19 mouse cellular contexts compared by ENCODE assay signal in the genomic region with DNA sequence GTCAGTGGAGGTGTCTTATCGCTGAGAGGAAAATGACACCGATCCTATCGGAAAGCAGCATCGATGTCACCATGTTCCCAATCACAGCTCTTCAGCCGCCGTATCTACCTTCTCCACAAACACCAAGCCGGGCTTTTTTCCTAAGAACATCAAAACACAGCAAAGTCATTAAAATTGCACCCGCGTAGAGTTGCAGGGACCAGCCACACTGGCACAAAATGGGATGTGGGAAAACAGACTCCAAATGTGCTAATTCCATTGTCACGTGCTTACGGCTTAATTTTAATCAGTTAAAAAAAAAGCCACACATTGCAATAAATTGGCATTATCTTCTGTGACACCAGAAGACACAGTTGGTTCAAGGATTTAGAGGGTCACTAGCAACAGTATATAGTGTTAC.
DNase-seq lines count a peak whose midpoint lies in the region; ATAC-seq and TF ChIP-seq lines count a peak whose summit lies in the region.
"Had no signal": no experiment of that assay in that cellular context is flagged by ENCODE, and none has a peak within 500 bp of the region (broad histone marks: within the 10 kb centered on the region; RNA-seq: fewer than 3 reads in every experiment).

No protein-coding gene starts in this region.

- no peaks in the 10 kb centered on the region for H3K4me1 ChIP-seq in hindbrain, postnatal 0 days (ENCODE audit: insufficient read depth, low read length)
- H3K4me1 ChIP-seq in hindbrain, embryonic 12.5 days = no peaks in the 10 kb centered on the region; the same call in 1 of the 2 replicates
- peaks cover 59% of the 10 kb centered on the region for H3K4me1 ChIP-seq in midbrain, embryonic 10.5 days
- peaks cover 23% of the 10 kb centered on the region for H3K4me1 ChIP-seq in midbrain, embryonic 12.5 days
- peaks cover 7% of the 10 kb centered on the region; the same call in 1 of the 2 replicates for H3K4me1 ChIP-seq in midbrain, embryonic 16.5 days (ENCODE audit: control insufficient read depth, insufficient read depth, low read length)
- no peaks in the 10 kb centered on the region for H3K4me1 ChIP-seq in intestine, embryonic 15.5 days (replicated peaks)
- H3K4me1 ChIP-seq: heart, embryonic 13.5 days had no signal

- no peaks in the 10 kb centered on the region for H3K9me3 ChIP-seq in hindbrain, postnatal 0 days (ENCODE audit: low read length)
- no peaks in the 10 kb centered on the region for H3K9me3 ChIP-seq in hindbrain, embryonic 12.5 days (replicated peaks)
- no peaks in the 10 kb centered on the region for H3K9me3 ChIP-seq in midbrain, embryonic 10.5 days (replicated peaks)
- no peaks in the 10 kb centered on the region for H3K9me3 ChIP-seq in midbrain, embryonic 12.5 days
- H3K9me3 ChIP-seq in midbrain, embryonic 16.5 days (replicated peaks; ENCODE audit: control insufficient read depth, low read length, poor library complexity, severe bottlenecking) = no peaks in the 10 kb centered on the region
- H3K9me3 ChIP-seq in intestine, embryonic 15.5 days = no peaks in the 10 kb centered on the region
- H3K9me3 ChIP-seq: embryonic facial prominence, embryonic 13.5 days; heart, embryonic 13.5 days had no signal

- H3K4me3 ChIP-seq in hindbrain, postnatal 0 days (ENCODE audit: low read length) = no peak overlapping the region
- no peak overlapping the region for H3K4me3 ChIP-seq in hindbrain, embryonic 12.5 days
- no peak overlapping the region; the same call in 1 of the 2 replicates for H3K4me3 ChIP-seq in midbrain, embryonic 10.5 days
- H3K4me3 ChIP-seq in midbrain, embryonic 12.5 days = no peak overlapping the region
- no peak overlapping the region for H3K4me3 ChIP-seq in midbrain, embryonic 16.5 days (ENCODE audit: low read depth, low read length)
- H3K4me3 ChIP-seq in intestine, embryonic 15.5 days (replicated peaks) = no peak overlapping the region
- H3K4me3 ChIP-seq: embryonic facial prominence, embryonic 13.5 days; gastrocnemius, adult 2 months; heart, embryonic 13.5 days had no signal

- no peak overlapping the region for H3K9ac ChIP-seq in hindbrain, postnatal 0 days (replicated peaks; ENCODE audit: low read length)
- H3K9ac ChIP-seq in hindbrain, embryonic 12.5 days = no peak overlapping the region
- H3K9ac ChIP-seq in midbrain, embryonic 12.5 days (replicated peaks) = no peak overlapping the region
- H3K9ac ChIP-seq in midbrain, embryonic 16.5 days (ENCODE audit: low read depth, low read length) = no peak overlapping the region
- no peak overlapping the region for H3K9ac ChIP-seq in intestine, embryonic 15.5 days
- H3K9ac ChIP-seq: embryonic facial prominence, embryonic 13.5 days; heart, embryonic 13.5 days had no signal

- TF ChIP-seq CTCF in hindbrain, postnatal 0 days (IDR thresholded peaks at IDR 0.05; ENCODE audit: low read depth) = no peak

- no peak for ATAC-seq in hindbrain, postnatal 0 days
- ATAC-seq in hindbrain, embryonic 12.5 days (ENCODE audit: low FRiP score) = no peak
- no peak for ATAC-seq in midbrain, embryonic 12.5 days (ENCODE audit: low FRiP score, low read depth)
- no peak for ATAC-seq in midbrain, embryonic 16.5 days
- ATAC-seq in intestine, embryonic 15.5 days = no peak
- ATAC-seq in cerebellum, adult (ENCODE audit: insufficient number of reproducible peaks, low FRiP score, low TSS enrichment) = no peak
- ATAC-seq: hindbrain, embryonic 16.5 days had no signal

- DNase-seq in hindbrain, postnatal 0 days (ENCODE audit: low spot score) = peak; percentile 13
- no peak for DNase-seq in midbrain, embryonic 10.5 days (ENCODE audit: low spot score)
- DNase-seq in urinary bladder, postnatal 10 days (ENCODE audit: low spot score) = no peak
- DNase-seq: adrenal gland, adult 2 months; adrenal gland, postnatal 25 days; cerebellum, adult 18-20 months; cerebellum, adult 9-11 months; cerebellum, postnatal 36 days; gastrocnemius, adult 2 months; gastrocnemius, postnatal 25 days; heart, postnatal 36 days had no signal

- no peaks in the 10 kb centered on the region for H3K27me3 ChIP-seq in hindbrain, postnatal 0 days (ENCODE audit: insufficient read depth, low read length)
- no peaks in the 10 kb centered on the region for H3K27me3 ChIP-seq in hindbrain, embryonic 12.5 days
- H3K27me3 ChIP-seq in midbrain, embryonic 10.5 days (ENCODE audit: low read depth, poor library complexity, severe bottlenecking) = no peaks in the 10 kb centered on the region
- H3K27me3 ChIP-seq in midbrain, embryonic 12.5 days = peaks cover 6% of the 10 kb centered on the region; the same call in 1 of the 2 replicates
- H3K27me3 ChIP-seq in midbrain, embryonic 16.5 days (ENCODE audit: control insufficient read depth, insufficient read depth, low read depth, low read length) = no peaks in the 10 kb centered on the region
- H3K27me3 ChIP-seq in intestine, embryonic 15.5 days (replicated peaks) = no peaks in the 10 kb centered on the region
- H3K27me3 ChIP-seq: embryonic facial prominence, embryonic 13.5 days; heart, embryonic 13.5 days had no signal

- no peaks in the 10 kb centered on the region for H3K36me3 ChIP-seq in hindbrain, postnatal 0 days (ENCODE audit: insufficient read depth, low read length)
- no peaks in the 10 kb centered on the region for H3K36me3 ChIP-seq in hindbrain, embryonic 12.5 days
- H3K36me3 ChIP-seq in midbrain, embryonic 10.5 days = no peaks in the 10 kb centered on the region
- H3K36me3 ChIP-seq in midbrain, embryonic 12.5 days = no peaks in the 10 kb centered on the region
- H3K36me3 ChIP-seq in midbrain, embryonic 16.5 days (ENCODE audit: control insufficient read depth, insufficient read depth, low read length) = no peaks in the 10 kb centered on the region
- no peaks in the 10 kb centered on the region for H3K36me3 ChIP-seq in intestine, embryonic 15.5 days
- H3K36me3 ChIP-seq: embryonic facial prominence, embryonic 13.5 days; heart, embryonic 13.5 days had no signal

- no peak overlapping the region for H3K27ac ChIP-seq in hindbrain, postnatal 0 days
- no peak overlapping the region for H3K27ac ChIP-seq in hindbrain, embryonic 12.5 days
- H3K27ac ChIP-seq in midbrain, embryonic 10.5 days (replicated peaks) = peak overlapping the region; percentile 75
- peak overlapping the region; percentile 83 for H3K27ac ChIP-seq in midbrain, embryonic 12.5 days (replicated peaks)
- H3K27ac ChIP-seq in midbrain, embryonic 16.5 days (ENCODE audit: low read length) = peak overlapping the region; percentile 78
- no peak overlapping the region for H3K27ac ChIP-seq in intestine, embryonic 15.5 days
- H3K27ac ChIP-seq: embryonic facial prominence, embryonic 13.5 days; gastrocnemius, adult 2 months; heart, embryonic 13.5 days had no signal

- 78% methylated on average over 11 of the region's 11 CpGs for WGBS in hindbrain, postnatal 0 days
- WGBS in hindbrain, embryonic 12.5 days = 84% methylated on average over 11 of the region's 11 CpGs
- WGBS in midbrain, embryonic 10.5 days = 68% methylated on average over 11 of the region's 11 CpGs
- 50% methylated on average over 11 of the region's 11 CpGs for WGBS in midbrain, embryonic 12.5 days
- 55% methylated on average over 11 of the region's 11 CpGs for WGBS in midbrain, embryonic 16.5 days
- WGBS in intestine, embryonic 15.5 days = 94% methylated on average over 11 of the region's 11 CpGs

- H3K4me2 ChIP-seq in hindbrain, postnatal 0 days (ENCODE audit: low read depth, low read length) = no peak overlapping the region
- no peak overlapping the region for H3K4me2 ChIP-seq in hindbrain, embryonic 12.5 days (replicated peaks)
- peak overlapping the region; percentile 8; the same call in 1 of the 2 replicates for H3K4me2 ChIP-seq in midbrain, embryonic 12.5 days (replicated peaks)
- H3K4me2 ChIP-seq in midbrain, embryonic 16.5 days (ENCODE audit: low read length) = no peak overlapping the region
- no peak overlapping the region for H3K4me2 ChIP-seq in intestine, embryonic 15.5 days (replicated peaks)
- H3K4me2 ChIP-seq: embryonic facial prominence, embryonic 13.5 days; heart, embryonic 13.5 days had no signal

Comparison
In these comparisons a context has a peak if more than half of its experiments do, and no peak if none do; other contexts are left out.
1. H3K27ac ChIP-seq: peak in midbrain, embryonic 10.5 days (single experiment), midbrain, embryonic 12.5 days (single experiment) and midbrain, embryonic 16.5 days (single experiment); none in hindbrain, postnatal 0 days (single experiment), hindbrain, embryonic 12.5 days (single experiment) and intestine, embryonic 15.5 days (single experiment).